Mouse (Mus musculus) heart, embryonic 16.5 days (tissue): ENCODE data around the gene Fahd1. TPM values are rescaled to one million over a fixed set of nuclear protein-coding genes. Genes with fewer than 3 reads are reported as not detected.

Experiments
- ATAC-seq: fragments of 200-750 bp; cut with Nextera tagmentation; replicated peaks from 2 replicates; pipeline ENCODE4 v1.8.0; 2017; ENCODE audit warnings: moderate number of reproducible peaks; ENCODE audit not compliant: insufficient read depth, low FRiP score; ENCODE audit errors: extremely low read depth
- H3K27ac ChIP-seq: fragments of 300-500 bp; sonication (generic); 2 replicates; pipeline ENCODE4 v1.5.1; 2014; ENCODE audit warnings: mild to moderate bottlenecking, low read length, control low read depth, moderate library complexity
- H3K27me3 ChIP-seq: fragments of 300-500 bp; sonication (generic); 2 replicates; pipeline ENCODE4 v1.6.1; 2014; ENCODE audit warnings: low read length, mixed read lengths; ENCODE audit not compliant: control insufficient read depth, insufficient read depth
- H3K36me3 ChIP-seq: fragments of 300-500 bp; sonication (generic); 2 replicates; pipeline ENCODE4 v1.6.1; 2014; ENCODE audit not compliant: control insufficient read depth, insufficient read depth
- H3K4me1 ChIP-seq: fragments of 300-500 bp; sonication (generic); 2 replicates; pipeline ENCODE4 v1.6.1; 2014; ENCODE audit warnings: low read length, mixed read lengths; ENCODE audit not compliant: control insufficient read depth, insufficient read depth
- H3K4me2 ChIP-seq: fragments of 300-500 bp; sonication (generic); 2 replicates; pipeline ENCODE4 v1.6.1; 2014; ENCODE audit warnings: low read depth, mild to moderate bottlenecking, control low read depth, low read length
- H3K4me3 ChIP-seq: fragments of 300-500 bp; sonication (generic); 2 replicates; pipeline ENCODE4 v1.5.1; 2014; ENCODE audit warnings: mild to moderate bottlenecking, control low read depth, low read length
- H3K9ac ChIP-seq: fragments of 300-500 bp; sonication (generic); 2 replicates; pipeline ENCODE4 v1.6.1; 2014; ENCODE audit warnings: low read length, control low read depth
- H3K9me3 ChIP-seq: fragments of 300-500 bp; sonication (generic); replicated peaks from 2 replicates; pipeline ENCODE4 v1.6.1; 2016; ENCODE audit warnings: low read length; ENCODE audit not compliant: control insufficient read depth
- WGBS: fragments of 180-500 bp; shearing (Covaris S2); extraction: QIAGEN DNeasy Blood & Tissue Kit; methylation state at CpG from one replicate; pipeline ENCODE4 v1.1.7; 2014; 5-methylcytosine and 5-hydroxymethylcytosine counted together
- polyA plus RNA-seq: library from polyadenylated mRNA; unstranded; fragments of >200 nt; fragmentation: Nextera tagmentation; extraction: Ambion mirVana; gene quantifications from 2 replicates; pipeline ENCODE4 v1.2.1, GENCODE M21; 2015

The Fahd1 gene
- polyA plus RNA-seq, 1 experiment from 2014 or later, result 59.9 TPM

GRCm38 (mm10) chr17:24840341-24840740 is 9.8 kb downstream of the Fahd1 start:
- 47% methylated on average over 5 of the region's 5 CpGs for WGBS
- H3K27ac ChIP-seq, result no peak overlapping the region
- H3K4me1 ChIP-seq, result peaks cover 6% of the 10 kb centered on the region
- no peak overlapping the region for H3K9ac ChIP-seq
- peaks cover 5% of the 10 kb centered on the region for H3K27me3 ChIP-seq
- H3K4me2 ChIP-seq, result no peak overlapping the region
- H3K36me3 ChIP-seq, result no peaks in the 10 kb centered on the region
- no peak overlapping the region for H3K4me3 ChIP-seq
- no peaks in the 10 kb centered on the region for H3K9me3 ChIP-seq
- no peak for ATAC-seq

DNA sequence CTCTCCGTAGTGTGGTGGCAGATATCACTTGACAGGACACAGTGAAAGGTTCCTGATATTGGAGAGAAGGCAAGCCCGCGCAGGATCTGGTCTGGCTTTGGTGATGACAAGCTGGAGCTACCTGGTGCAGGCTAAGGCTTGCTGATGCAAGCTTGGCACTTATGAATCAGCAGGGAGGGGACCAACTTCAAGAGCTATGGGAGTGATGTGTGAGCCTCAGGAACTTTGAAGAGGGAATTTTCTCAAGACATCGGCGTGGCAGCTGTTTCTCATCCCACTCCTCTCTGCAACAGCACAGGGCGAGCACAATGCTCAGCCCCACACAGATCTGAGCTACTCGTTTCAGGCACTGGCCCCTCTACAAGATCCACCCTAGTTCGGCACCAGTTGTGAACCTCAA is 10.3 kb downstream of the Fahd1 start, which contains the start of gene Hagh:
TSS of gene Hagh (plus strand) at position 302 of the 400 bp plus-strand sequence.
- WGBS, result 46% methylated on average over 8 of the region's 8 CpGs

DNA sequence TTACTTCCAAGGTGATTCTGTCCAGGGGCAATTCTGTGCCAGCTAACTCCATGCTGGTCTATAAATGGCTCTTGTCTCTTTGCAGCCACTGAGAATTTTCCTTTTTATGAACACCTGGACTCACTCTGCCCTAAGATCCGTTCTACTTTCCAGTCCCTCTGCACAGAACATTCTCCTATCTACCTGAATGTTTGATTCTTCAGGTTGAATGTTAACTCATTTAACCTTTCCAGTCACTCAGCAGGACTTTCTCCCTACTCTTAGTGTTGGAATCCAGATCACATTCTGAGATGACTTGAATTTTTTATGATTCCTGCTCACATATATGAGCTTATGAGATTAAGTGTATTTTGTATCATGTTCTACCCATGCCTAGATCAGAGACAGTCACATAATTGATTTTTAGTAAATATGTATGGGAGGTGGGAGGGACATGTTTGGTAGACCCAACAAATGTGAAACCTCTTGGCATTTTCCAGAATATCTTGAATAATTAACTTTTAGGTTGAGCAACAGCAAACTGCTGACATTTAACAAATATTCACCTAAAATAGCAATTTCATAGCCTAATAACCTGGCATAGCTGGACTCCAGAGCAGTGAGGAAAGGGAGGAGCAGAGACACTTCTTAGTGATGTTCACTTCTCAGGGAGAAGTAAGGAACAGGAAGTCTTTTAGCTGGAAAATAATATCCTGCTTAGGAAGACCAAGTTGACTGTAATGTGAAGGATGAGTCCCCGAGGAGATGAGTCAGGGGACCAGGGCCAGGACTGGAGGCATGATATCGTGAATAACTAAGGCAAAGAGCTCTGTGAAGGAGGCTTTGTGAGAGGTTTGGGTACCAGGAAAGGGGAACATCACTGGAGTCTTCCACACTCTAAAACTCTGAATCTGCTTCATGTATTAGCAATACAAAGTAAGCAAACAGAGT is 28.5 kb downstream of the Fahd1 start:
- Histone ChIP-seq H3K36me3 (no peaks in the 10 kb centered on the region), H3K27me3 (no peaks in the 10 kb centered on the region; the same call in 1 of the 2 replicates), H3K4me3 (no peak overlapping the region), H3K4me1 (no peaks in the 10 kb centered on the region), H3K27ac (no peak overlapping the region), H3K9ac (no peak overlapping the region), H3K9me3 (no peaks in the 10 kb centered on the region), H3K4me2 (no peak overlapping the region)
- WGBS, result 47% methylated on average over 3 of the region's 3 CpGs
- no peak for ATAC-seq

More for the DNA sequence above, 10.3 kb downstream of the Fahd1 start, which contains the start of gene Hagh:
- ATAC-seq, result no peak
- no peak within 1 kb of the TSS for H3K4me3 ChIP-seq
- no peak within 1 kb of the TSS for H3K27ac ChIP-seq
- peaks cover 3% of the 10 kb centered on the region for H3K4me1 ChIP-seq
- no peaks in the 10 kb centered on the region for H3K9me3 ChIP-seq
- H3K4me2 ChIP-seq, result no peak within 1 kb of the TSS
- no peak within 1 kb of the TSS for H3K9ac ChIP-seq
- H3K36me3 ChIP-seq, result no peaks in the 10 kb centered on the region
- peaks cover 5% of the 10 kb centered on the region for H3K27me3 ChIP-seq

DNA sequence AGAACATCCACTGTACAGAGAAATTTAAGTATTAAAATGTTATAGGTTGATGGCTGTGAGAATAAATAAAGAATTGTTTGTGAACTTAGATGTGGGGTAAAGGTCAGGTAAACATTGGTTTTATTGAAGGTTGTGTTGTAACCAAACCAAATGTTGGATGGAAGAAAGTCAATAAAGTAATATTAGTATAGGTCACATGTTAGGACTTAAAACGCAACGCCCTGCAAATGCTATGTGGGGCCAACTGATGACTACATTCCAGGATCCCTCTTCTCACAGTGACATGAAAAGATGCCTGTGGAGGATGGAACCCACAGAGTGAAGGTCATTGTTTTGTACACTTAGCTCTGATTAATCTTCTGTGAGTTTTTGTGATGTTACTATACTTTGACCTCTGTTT is 30.7 kb downstream of the Fahd1 start:
- 58% methylated on average over 2 of the region's 2 CpGs for WGBS
- Histone ChIP-seq H3K9me3 (no peaks in the 10 kb centered on the region), H3K27ac (no peak overlapping the region), H3K4me3 (no peak overlapping the region), H3K4me1 (no peaks in the 10 kb centered on the region), H3K36me3 (no peaks in the 10 kb centered on the region), H3K27me3 (no peaks in the 10 kb centered on the region; the same call in 1 of the 2 replicates), H3K4me2 (no peak overlapping the region), H3K9ac (no peak overlapping the region)
- ATAC-seq, result no peak

GRCm38 (mm10) chr17:24818172-24818571 is 32.0 kb downstream of the Fahd1 start:
- no peak overlapping the region for H3K4me3 ChIP-seq
- 43% methylated on average over 6 of the region's 6 CpGs for WGBS

DNA sequence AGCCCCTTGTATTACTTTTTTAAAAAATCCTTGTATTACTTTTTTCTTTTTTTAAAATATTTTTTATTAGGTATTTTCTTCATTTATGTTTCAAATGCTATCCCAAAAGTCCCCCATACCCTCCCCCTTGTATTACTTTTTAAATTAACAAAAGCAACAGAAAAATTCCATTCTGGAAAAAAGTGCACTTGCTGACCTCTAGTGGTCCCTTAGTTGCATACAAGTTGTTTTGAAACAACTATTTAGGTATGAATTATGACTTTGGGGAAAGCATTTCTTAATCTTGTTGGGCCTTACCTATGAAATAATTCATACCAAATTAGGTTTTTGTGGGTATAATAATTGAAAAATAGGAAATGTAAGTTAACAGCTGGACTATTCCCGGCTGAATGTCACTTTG is 32.7 kb downstream of the Fahd1 start:
- no peaks in the 10 kb centered on the region for H3K36me3 ChIP-seq
- H3K9me3 ChIP-seq, result no peaks in the 10 kb centered on the region
- 25% methylated on average over 1 of the region's 1 CpGs for WGBS
- H3K4me3 ChIP-seq, result no peak overlapping the region
- no peak overlapping the region for H3K27ac ChIP-seq
- no peaks in the 10 kb centered on the region for H3K4me1 ChIP-seq
- no peaks in the 10 kb centered on the region; the same call in 1 of the 2 replicates for H3K27me3 ChIP-seq
- H3K4me2 ChIP-seq, result no peak overlapping the region
- ATAC-seq, result no peak
- no peak overlapping the region for H3K9ac ChIP-seq

More at GRCm38 (mm10) chr17:24818172-24818571, 32.0 kb downstream of the Fahd1 start:
- Histone ChIP-seq H3K9me3 (no peaks in the 10 kb centered on the region), H3K4me1 (no peaks in the 10 kb centered on the region), H3K27me3 (no peaks in the 10 kb centered on the region; the same call in 1 of the 2 replicates), H3K4me2 (no peak overlapping the region), H3K27ac (no peak overlapping the region), H3K9ac (no peak overlapping the region), H3K36me3 (no peaks in the 10 kb centered on the region)
- no peak for ATAC-seq

DNA sequence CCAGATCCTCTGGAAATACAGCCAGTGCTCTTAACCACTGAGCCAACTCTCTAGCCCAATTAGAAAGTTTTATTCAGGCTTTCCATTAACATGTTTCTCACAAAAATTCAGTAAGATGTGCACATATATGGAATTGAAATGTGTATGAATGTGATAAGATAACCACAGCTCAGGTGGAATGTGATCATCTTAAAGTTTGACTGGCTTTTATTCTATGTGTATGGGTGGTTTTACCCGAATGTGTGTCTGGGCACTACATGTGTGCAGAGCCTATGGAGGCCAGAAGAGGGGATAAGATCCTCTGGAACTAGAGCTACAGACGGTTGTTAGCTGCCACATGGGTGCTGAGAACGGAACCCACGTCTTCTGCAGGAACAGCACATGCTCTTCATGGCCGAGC is 34.9 kb downstream of the Fahd1 start:
- H3K36me3 ChIP-seq, result no peaks in the 10 kb centered on the region
- no peak for ATAC-seq
- H3K4me3 ChIP-seq, result no peak overlapping the region
- 73% methylated on average over 5 of the region's 5 CpGs for WGBS
- no peaks in the 10 kb centered on the region for H3K9me3 ChIP-seq
- no peak overlapping the region for H3K27ac ChIP-seq
- peaks cover 3% of the 10 kb centered on the region; the same call in 1 of the 2 replicates for H3K27me3 ChIP-seq
- no peak overlapping the region for H3K9ac ChIP-seq
- no peak overlapping the region for H3K4me2 ChIP-seq
- no peaks in the 10 kb centered on the region for H3K4me1 ChIP-seq

- 29% methylated on average over 2 of the region's 2 CpGs for WGBS
- Histone ChIP-seq H3K9me3 (no peaks in the 10 kb centered on the region), H3K36me3 (no peaks in the 10 kb centered on the region), H3K27me3 (peaks cover 3% of the 10 kb centered on the region; the same call in 1 of the 2 replicates), H3K4me2 (no peak overlapping the region), H3K4me3 (no peak overlapping the region), H3K9ac (no peak overlapping the region), H3K4me1 (no peaks in the 10 kb centered on the region), H3K27ac (no peak overlapping the region)
- no peak for ATAC-seq
Observed at GRCm38 (mm10) chr17:24812215-24812614, 37.9 kb downstream of the Fahd1 start.

DNA sequence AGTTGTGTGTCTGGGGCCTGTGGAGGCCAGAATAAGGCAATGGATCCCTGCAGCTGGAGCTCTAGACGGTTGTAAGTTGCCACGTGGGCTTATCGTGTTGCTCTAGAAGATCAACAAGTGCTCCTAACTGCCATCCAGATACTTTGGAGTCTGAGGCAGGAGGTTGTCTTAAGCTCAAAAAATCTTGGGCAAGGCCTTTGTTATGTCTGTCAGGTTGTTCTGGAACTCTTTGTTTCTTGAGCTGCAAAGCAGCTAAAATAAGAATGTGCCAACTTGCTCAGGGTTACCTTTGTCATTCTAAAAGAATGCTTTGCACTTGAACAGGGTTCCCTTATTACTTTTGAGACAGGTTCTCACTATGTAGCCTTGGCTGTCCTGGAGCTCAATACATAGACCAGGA is 39.0 kb downstream of the Fahd1 start:
- no peak for ATAC-seq

More for the DNA sequence above, 39.0 kb downstream of the Fahd1 start:
- Histone ChIP-seq H3K9ac (no peak overlapping the region), H3K36me3 (no peaks in the 10 kb centered on the region), H3K4me3 (no peak overlapping the region), H3K9me3 (no peaks in the 10 kb centered on the region), H3K4me2 (no peak overlapping the region), H3K27me3 (peaks cover 6% of the 10 kb centered on the region), H3K27ac (no peak overlapping the region), H3K4me1 (no peaks in the 10 kb centered on the region)
- 70% methylated on average over 3 of the region's 3 CpGs for WGBS
